Mouse (Mus musculus) MEL-GATA-1-ER (cell line): Measurements from ENCODE around the gene Cep83.
A peak's percentile ranks its signal among the peaks of the same experiment; 100 is the strongest.

Experiments used
- DNase-seq: peaks from one replicate; pipeline ENCODE4 v3.0.0-alpha.2; 2012; ENCODE audit warnings: low read depth; ENCODE audit errors: extremely low read depth

Cep83 gene

DNA sequence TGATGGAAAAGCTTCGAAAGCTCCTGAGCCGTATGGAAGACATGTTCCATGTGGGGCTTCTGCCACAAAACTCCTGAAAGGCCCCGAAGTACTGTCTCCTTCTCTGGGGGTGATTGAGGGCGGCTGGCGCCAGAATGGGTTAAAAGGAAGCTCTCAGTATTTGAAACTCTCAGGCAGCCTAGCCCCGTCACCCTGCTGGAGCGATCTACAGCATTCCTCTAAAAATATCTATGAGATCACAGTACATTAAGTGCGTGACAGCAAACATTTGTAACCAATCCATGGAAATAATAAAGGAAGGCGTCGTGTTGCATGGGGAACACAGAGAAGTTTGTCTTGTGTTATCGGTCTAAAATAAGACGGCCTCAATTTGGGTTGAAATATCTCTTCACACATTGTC, 138.0 kb downstream of the Cep83 start:
- no peak for DNase-seq

DNA sequence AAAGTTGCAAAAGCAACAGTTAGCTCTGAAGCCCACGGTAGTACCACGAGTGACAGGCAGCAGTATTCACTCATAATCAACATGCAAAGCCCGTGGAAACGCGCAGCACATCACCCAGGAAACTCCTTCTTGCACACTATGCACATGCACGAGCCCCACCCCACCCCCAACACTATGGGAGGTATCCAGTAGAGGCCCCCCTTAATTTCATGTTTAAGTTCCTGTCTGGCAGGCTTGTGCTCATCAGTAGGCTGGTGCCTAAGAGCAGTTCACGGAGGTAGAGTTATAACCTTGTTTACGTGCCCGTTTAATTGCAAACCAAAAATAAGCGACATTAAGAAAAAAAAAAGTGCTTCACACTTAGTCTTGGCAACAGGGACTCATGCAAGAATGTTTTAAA, 138.9 kb downstream of the Cep83 start:
- no peak for DNase-seq

DNA sequence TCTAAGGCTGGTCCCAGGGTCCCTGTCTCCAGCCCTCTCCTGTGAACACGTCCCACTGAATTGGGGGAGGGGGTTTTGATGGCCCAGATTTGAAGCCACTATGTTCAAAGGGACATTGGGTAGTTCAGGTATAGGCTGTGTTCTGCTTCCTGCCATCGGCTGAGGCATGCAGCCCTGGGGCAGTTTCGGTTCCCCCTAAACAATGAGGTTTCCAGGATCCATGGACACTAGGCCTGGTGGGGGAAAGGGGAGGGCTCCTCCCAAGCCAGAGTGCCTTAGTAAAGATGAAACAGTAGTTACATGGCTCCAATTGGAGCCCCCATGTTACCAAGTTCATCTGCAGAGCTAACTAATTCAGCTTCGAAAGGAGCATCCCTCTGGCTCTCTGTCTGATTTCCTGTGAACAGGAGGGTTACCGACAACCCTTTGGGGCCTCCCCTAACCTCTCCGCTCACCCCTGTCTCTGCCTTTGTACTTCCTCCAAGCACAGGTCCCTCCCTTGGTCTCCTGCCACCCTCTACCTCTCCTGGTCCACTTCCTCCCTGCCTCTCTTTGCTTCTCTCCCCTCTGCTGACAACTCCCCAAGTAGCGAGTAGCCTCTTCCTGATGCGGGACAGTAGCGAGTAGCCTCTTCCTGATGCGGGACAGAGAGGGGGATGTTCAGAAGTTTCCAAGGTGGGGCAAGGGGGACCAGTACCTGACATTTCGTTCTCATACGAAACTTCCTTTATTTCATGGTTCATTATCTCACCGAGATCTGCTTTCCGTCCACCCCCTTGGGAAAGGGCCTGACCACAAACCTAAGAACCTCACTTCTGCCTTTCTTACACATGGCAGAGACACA, 139.7 kb downstream of the Cep83 start:
- peak; percentile 50 for DNase-seq

DNA sequence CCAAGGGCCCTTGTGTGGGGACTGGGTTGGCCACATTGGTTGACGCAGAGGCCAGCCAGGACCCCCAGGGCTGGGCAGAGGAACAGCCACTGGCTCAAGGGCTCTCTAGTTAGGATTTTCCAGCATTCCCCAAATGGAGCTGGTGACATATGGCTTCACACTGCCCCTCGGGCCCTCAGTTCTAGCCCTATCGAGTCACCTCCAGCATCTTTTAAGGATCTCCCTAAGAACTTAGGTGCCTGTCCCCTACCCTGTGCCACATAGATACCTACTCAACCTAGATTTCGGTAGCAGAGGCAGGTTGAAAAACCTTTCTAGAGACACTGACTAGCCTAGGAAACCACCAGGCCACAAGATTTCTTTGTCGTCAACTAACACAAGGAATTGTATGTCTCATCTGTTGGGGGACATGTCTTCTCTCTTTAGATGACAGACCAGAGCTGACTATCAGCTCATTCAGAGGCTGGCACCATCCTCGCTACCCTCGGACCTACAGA, 140.3 kb downstream of the Cep83 start:
- no peak for DNase-seq

DNA sequence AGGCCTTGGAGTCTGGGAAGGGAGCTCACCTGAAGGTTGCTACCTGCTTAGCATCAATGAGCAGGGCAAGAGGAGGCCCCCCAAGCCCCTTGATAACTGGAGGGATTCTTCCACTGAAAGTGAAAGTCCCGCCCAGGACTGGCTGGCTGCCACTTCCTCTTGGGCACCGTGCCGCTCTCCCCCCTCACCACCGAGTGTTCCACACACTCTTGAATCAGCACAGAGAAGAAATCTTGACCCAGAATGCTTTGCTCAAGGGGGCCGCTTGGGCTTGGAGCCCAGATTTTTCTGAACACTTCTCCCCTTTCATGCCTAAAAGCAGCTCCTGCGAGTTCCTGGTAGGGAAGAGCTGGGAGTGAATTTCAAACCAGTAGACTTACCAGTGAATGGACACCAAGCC, 141.0 kb downstream of the Cep83 start:
- DNase-seq: peak; percentile 28

DNA sequence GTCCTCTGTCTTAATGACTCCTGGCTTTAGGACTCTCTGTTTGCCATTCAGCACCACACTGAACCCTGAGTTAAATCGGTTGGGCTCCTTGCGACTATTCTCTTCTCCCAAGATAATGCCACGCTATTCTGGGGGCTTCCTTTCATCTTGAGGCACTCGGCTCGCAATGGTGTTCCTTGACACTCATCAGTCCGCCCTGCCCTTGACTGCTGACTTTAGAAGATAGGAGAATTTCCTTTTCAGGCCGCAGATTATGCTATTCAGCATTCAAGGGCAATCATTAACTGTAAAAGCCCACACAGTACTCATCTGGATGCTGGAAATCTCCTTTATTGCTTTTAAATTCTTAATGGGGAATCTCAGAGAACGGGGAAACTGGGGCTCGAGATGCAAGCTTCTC, 147.4 kb downstream of the Cep83 start:
- no peak for DNase-seq
